Mouse (Mus musculus): ENCODE data around the gene Fam89b.

DNA sequence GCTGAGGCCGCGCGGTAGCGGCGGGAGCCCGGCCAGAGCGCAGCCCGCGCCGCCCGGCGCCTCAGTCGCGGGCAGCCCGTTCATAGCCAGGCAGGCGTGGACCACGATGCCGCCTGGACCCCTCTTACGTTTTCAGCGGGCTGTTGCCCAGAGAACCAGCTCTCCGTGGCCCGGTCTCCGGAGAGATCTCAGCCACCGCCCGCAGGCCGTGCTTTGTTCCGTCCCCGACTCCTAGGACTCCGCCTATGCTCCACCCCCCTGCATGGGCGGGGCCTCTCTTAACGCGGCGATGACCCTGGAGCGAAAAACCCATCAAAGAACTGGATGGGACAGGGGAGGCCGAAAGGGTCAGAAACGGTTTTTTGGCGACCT lies at the start of gene Fam89b:
- peak; percentile 79 for TF ChIP-seq POLR2A (IDR thresholded peaks at IDR 0.05; ENCODE audit: control insufficient read depth, extremely low read depth, insufficient read depth, low read length, poor library complexity)
- TF ChIP-seq CTCF (IDR thresholded peaks at IDR 0.05; ENCODE audit: borderline replicate concordance, control insufficient read depth, extremely low read depth, insufficient read depth, low read length, poor library complexity), result no peak

Data from thymus, adult 2 months (tissue).